Mouse (Mus musculus) embryonic fibroblast, embryonic 13.5 days (primary cell): ENCODE measurements around the gene Kif21b. TPM values are rescaled to one million over a fixed set of nuclear protein-coding genes. Genes with fewer than 3 reads are reported as not detected.

Source experiments
- H3K27ac ChIP-seq: 2 replicates; pipeline ENCODE4 v1.5.1; 2012; ENCODE audit warnings: low read length, control low read depth, inconsistent platforms; ENCODE audit not compliant: insufficient read depth
- H3K4me1 ChIP-seq: 2 replicates; pipeline ENCODE4 v1.6.1; 2011; ENCODE audit warnings: low read length; ENCODE audit not compliant: control insufficient read depth, insufficient read depth
- H3K4me3 ChIP-seq: 2 replicates; pipeline ENCODE4 v1.5.1; 2011; ENCODE audit warnings: mild to moderate bottlenecking, control low read depth, low read length; ENCODE audit not compliant: insufficient read depth
- CTCF ChIP-seq: IDR thresholded peaks from 2 replicates; pipeline ENCODE4 v1.5.1; 2011; ENCODE audit warnings: mild to moderate bottlenecking, control low read depth, low read length, moderate library complexity, borderline replicate concordance; ENCODE audit not compliant: insufficient read depth
- POLR2A ChIP-seq: IDR thresholded peaks from 2 replicates; pipeline ENCODE4 v1.6.1; 2011; ENCODE audit warnings: low read depth, mild to moderate bottlenecking, control low read depth, low read length, moderate library complexity
- polyA plus RNA-seq: library from polyadenylated mRNA; stranded (reverse); fragments of >200 nt; gene quantifications from 2 replicates; pipeline ENCODE4 v1.2.4, GENCODE M21; 2011; ENCODE audit warnings: low read depth; ENCODE audit not compliant: missing spikeins, insufficient read length

The Kif21b gene
- polyA plus RNA-seq, 1 experiment: 19.4 TPM

DNA sequence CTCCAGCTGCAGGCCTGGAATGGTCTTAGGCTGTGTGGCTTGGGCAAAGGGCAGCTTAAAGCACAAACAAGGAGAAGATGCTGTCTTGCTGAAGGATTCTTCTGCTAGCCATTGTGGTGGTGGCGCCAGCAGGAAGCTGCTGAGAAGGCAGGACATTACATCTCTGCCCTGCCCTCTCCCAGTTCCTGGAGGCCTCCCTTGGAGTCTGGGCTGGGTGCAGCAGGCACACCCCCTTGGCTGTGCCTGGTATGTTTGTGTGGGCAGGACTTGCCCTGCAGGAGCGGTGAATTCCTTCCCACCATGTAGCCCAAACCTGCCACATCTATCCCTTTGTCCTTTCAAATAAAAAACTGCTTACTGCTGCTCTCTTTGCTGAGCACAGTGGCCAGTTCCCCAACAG, 45.9 kb downstream of the Kif21b start:
- Histone ChIP-seq H3K4me3 (no peak overlapping the region), H3K4me1 (no peaks in the 10 kb centered on the region), H3K27ac (no peak overlapping the region)
- no peak for TF ChIP-seq POLR2A
- TF ChIP-seq CTCF: no peak

DNA sequence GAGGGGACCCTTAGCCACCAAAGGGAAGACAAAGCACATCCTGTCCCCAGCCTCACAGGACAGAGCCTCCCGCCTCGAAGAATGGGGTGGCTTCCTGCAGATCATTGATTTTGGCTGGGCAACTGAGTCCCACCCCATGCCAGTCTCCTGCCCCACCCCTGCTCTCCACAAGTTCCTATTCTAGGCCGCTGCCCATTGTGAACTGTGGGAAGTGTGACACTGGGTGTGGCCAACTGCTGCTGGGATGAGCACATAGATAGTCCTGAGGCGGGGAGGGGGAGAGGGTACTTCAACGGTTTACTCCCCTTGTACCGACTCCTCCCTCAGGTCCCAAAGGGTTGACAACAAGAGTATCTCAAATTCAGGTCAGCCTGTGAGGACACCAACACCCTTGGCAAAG, 47.6 kb downstream of the Kif21b start:
- no peak for TF ChIP-seq CTCF
- TF ChIP-seq POLR2A: no peak
- Histone ChIP-seq H3K27ac (no peak overlapping the region), H3K4me3 (no peak overlapping the region), H3K4me1 (no peaks in the 10 kb centered on the region)

DNA sequence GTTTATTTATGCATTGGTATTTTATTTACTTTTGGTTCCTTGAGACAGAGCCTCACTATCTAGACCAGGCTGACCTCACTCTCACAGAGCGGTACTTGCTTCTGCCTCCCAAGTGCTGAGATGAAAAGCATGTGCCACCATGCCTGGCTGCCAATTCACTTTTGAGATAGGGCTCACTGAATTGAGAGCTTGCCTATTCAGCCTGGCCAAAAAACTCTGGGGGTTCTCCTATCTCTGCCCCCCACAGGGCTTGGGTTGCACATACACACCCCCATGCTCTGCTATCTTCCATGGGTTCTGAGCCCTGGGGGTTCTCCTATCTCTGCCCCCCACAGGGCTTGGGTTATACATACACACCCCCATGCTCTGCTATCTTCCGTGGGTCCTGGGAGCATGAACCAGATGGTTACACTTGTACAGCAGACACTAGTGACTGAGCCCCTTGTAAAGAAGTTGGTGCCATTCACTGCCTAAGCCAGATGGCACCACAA, 48.4 kb downstream of the Kif21b start:
- Histone ChIP-seq H3K27ac (no peak overlapping the region), H3K4me3 (no peak overlapping the region), H3K4me1 (no peaks in the 10 kb centered on the region)
- TF ChIP-seq POLR2A (no peak), CTCF (no peak)

DNA sequence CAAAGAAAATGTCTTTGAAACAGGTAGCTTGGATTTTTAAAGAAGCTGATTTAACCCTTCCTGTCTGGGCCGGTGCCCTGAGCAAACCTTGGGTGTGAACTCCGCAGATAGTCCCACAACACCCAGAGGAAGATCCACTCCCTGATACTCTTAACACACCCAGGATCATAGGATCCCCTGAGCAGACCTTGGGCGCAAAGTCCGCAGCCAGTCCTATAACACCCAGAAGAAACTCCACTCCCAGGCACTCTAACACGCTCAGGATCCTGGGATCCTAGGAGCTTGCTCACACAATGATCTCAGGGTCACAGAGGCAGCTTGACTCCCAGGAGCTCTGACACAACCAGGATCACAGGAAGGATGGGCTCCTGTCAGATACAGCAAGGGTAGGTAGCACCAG, 58.8 kb downstream of the Kif21b start:
- Histone ChIP-seq H3K4me3 (no peak overlapping the region), H3K27ac (no peak overlapping the region), H3K4me1 (no peaks in the 10 kb centered on the region)
- TF ChIP-seq POLR2A (no peak), CTCF (no peak)

DNA sequence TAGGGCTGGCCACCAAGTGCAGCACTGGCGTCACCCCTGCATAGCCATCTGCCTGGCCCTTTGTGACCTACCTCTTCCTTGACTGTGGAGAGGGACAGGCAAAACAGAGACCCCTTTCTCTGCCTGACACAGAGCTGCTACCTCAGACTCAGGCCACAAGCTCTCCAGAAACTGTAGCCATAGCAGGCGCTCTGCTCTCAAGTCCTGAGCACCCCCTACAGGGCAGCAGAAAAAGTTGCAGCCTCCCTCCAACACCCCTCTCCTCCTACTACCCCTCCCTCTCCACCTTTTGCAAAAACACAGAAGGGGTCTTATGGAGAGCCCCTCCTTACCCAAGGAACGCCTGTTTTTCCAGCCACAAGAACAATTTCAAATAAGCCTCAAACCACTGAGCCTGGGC, 81.6 kb downstream of the Kif21b start, which contains the start of gene Mroh3:
Gene Mroh3 (minus strand): TSS at position 26 of the 400 bp plus-strand sequence.
- TF ChIP-seq CTCF (peak; percentile 38; the same call in 1 of the 2 replicates), POLR2A (no peak)
- Histone ChIP-seq H3K4me1 (no peaks in the 10 kb centered on the region), H3K4me3 (no peak within 1 kb of the TSS), H3K27ac (no peak within 1 kb of the TSS)

DNA sequence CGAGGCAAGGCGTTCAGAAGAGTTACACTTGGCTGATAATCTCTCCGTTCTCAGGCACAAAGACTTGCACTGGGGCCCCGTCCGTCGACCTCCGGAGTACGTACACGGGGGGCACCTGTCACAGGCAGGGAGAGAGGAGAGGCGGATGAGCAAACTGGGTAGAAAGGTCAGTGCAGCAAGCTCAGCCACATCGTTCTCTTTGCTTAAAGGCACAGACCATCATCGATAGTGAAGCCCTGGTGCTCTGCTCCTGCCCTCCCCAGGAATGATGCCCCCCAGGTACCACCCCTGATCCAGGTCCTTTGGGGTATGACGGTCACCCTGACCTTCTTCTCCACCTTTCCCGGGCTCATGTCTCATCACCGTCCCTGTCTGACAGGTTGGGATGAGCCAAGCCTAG, 83.1 kb downstream of the Kif21b start:
- Histone ChIP-seq H3K27ac (no peak overlapping the region), H3K4me3 (no peak overlapping the region), H3K4me1 (no peaks in the 10 kb centered on the region)
- TF ChIP-seq POLR2A: no peak
- TF ChIP-seq CTCF: no peak

DNA sequence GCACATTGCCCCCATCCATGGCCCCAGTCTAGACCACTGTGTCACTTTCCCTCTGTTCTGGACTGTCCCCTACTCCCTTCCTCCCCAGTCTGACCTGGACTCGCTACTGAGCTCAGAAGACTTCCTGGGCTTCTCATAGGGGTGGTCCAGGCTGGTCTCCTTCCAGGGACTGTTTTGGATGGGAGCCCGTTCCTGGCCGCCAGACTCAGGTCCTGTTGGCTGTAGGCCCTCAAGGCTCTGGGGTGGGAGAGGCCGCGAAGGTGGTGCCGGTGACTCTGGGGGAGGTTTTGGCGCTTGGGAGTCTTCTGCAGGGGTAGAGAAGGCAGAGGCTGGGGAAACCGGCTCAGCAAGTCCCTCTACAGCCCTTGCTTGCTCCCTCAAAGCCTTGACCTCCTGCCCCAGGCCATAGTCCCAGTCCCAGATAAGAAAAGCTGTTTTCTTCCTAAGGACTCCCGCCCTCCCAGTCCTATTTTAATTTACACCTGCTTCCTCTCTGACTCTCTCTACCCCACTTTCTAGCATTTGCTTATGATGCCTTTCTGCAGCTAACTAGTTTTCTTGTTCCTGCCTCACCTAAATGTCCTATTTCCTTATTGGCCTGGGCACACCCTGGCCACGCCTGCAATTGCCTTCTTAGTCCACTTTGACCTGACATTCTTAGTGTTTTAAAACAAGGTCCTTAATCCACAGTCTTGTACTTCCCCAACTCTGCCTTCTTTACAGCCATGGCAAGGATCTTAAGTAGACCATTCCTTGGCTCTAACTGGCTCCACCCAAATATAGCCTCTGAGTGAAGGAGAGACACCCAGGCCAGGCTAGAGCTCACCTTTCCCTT, 89.1 kb downstream of the Kif21b start:
- no peak overlapping the region for H3K4me3 ChIP-seq
- TF ChIP-seq POLR2A: no peak
- TF ChIP-seq CTCF: no peak
- H3K4me1 ChIP-seq: no peaks in the 10 kb centered on the region
- H3K27ac ChIP-seq: no peak overlapping the region

DNA sequence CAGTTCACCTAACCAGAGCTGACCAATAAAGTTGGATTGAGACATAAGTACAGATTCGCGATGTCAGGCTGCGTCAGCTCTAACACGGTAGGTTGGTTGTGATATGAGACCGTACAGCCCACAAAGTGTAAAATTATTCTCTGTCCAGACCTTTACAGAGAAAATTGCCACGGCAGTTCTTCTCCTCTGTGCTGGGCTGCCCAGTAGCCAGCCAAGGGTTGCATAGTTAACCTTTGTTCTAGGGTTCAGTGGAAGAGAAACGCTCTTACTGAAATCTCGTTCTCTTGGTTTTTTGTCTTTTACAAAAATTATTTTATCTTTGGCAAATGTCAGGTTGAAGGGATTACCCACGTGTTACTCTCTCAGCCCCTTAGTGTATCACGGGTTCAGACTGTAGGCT, 91.2 kb downstream of the Kif21b start:
- Histone ChIP-seq H3K27ac (no peak overlapping the region), H3K4me3 (no peak overlapping the region), H3K4me1 (no peaks in the 10 kb centered on the region)
- no peak for TF ChIP-seq POLR2A
- no peak for TF ChIP-seq CTCF

DNA sequence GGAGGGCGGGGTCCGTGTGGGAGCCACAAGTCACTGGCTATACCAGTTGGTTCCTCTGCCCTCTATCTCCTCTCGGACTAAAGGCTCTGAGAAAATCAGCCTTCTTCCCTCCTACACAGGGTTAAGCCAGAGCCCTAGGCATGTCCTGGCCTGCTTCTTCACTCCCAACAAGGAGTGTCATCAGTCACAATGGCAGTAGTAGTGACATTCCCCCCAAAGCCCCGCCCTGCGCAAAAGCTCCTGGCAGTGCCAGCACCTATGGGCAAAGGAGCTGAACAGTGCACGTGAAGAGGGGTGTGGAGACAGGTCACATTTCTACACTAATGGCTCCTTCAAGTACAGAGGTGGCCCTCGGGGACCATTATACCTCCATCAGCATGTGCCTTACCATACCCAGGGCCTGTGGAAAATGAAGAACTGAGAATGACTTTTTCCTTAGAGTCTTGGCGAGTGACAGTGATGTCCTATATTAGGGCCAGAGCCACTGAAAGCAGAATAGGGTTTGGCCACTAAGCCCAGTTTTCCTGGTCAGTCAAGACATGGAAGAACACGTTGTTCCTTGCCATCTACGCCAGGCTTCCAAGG, 92.7 kb downstream of the Kif21b start:
- TF ChIP-seq POLR2A: no peak
- TF ChIP-seq CTCF: no peak
- Histone ChIP-seq H3K4me1 (peaks cover 7% of the 10 kb centered on the region), H3K27ac (no peak overlapping the region), H3K4me3 (no peak overlapping the region)

DNA sequence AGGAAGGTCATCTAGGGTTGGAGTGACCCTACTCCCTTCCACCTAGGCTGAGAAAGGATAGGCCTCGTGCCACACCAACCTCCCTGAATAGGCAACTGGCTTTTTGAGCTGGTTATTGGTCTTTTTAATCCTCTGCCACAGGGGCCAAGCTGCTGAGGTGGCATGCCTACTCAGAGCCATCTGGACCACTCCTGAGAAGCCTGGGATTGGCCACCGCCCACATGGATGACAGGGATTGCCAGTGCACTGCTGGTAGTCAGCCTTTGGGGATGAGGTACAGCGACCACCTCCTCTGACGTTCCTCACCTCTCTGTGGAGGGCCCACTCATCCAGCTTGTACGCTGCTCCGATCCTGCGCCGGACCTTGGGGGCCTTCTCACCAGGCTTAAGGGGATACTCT, 94.7 kb downstream of the Kif21b start:
- Histone ChIP-seq H3K4me3 (no peak overlapping the region), H3K4me1 (peaks cover 16% of the 10 kb centered on the region), H3K27ac (no peak overlapping the region)
- TF ChIP-seq POLR2A (no peak), CTCF (no peak)
